Mouse (Mus musculus) heart, embryonic 15.5 days (tissue): ENCODE results near the gene Gm10097. TPM values are rescaled to one million over a fixed set of nuclear protein-coding genes. Genes with fewer than 3 reads are reported as not detected.

Experiments used
- ATAC-seq: fragments of 200-750 bp; cut with Nextera tagmentation; replicated peaks from 2 replicates; pipeline ENCODE4 v1.8.0; 2017; ENCODE audit warnings: low read depth, moderate TSS enrichment; ENCODE audit not compliant: insufficient number of reproducible peaks, insufficient read depth, low FRiP score
- H3K27ac ChIP-seq: fragments of 300-500 bp; sonication (generic); 2 replicates; pipeline ENCODE4 v1.5.1; 2015; ENCODE audit warnings: mild to moderate bottlenecking, inconsistent platforms
- H3K27me3 ChIP-seq: fragments of 300-500 bp; sonication (generic); 2 replicates; pipeline ENCODE4 v1.6.1; 2015; ENCODE audit warnings: inconsistent platforms
- H3K36me3 ChIP-seq: fragments of 300-500 bp; sonication (generic); 2 replicates; pipeline ENCODE4 v1.6.1; 2015; ENCODE audit warnings: mild to moderate bottlenecking, inconsistent platforms
- H3K4me1 ChIP-seq: fragments of 300-500 bp; sonication (generic); replicated peaks from 2 replicates; pipeline ENCODE4 v1.6.1; 2015; ENCODE audit warnings: inconsistent platforms
- H3K4me2 ChIP-seq: fragments of 300-500 bp; sonication (generic); 2 replicates; pipeline ENCODE4 v1.6.1; 2015; ENCODE audit warnings: inconsistent platforms, mild to moderate bottlenecking, moderate library complexity
- H3K4me3 ChIP-seq: fragments of 300-500 bp; sonication (generic); 2 replicates; pipeline ENCODE4 v1.5.1; 2015; ENCODE audit warnings: mild to moderate bottlenecking, inconsistent platforms
- H3K9ac ChIP-seq: fragments of 300-500 bp; sonication (generic); 2 replicates; pipeline ENCODE4 v1.6.1; 2015; ENCODE audit warnings: mild to moderate bottlenecking, inconsistent platforms
- H3K9me3 ChIP-seq: fragments of 300-500 bp; sonication (generic); replicated peaks from 2 replicates; pipeline ENCODE4 v1.6.1; 2016; ENCODE audit warnings: inconsistent platforms
- WGBS: fragments of 180-500 bp; shearing (Covaris S2); methylation state at CpG from one replicate; pipeline ENCODE4 v1.1.7; 2015; ENCODE audit warnings: mixed read lengths; 5-methylcytosine and 5-hydroxymethylcytosine counted together
- polyA plus RNA-seq: library from polyadenylated mRNA; unstranded; fragments of >200 nt; fragmentation: Nextera tagmentation; extraction: Ambion mirVana; gene quantifications from 2 replicates; pipeline ENCODE4 v1.2.1, GENCODE M21; 2015

The Gm10097 gene
- polyA plus RNA-seq, 1 experiment from 2014 or later, result 1.9 TPM

GRCm38 (mm10) chr10:5083716-5084115, 14.7 kb downstream of the Gm10097 start:
- WGBS, result 80% methylated on average over 6 of the region's 6 CpGs
- no peak overlapping the region for H3K27ac ChIP-seq

DNA sequence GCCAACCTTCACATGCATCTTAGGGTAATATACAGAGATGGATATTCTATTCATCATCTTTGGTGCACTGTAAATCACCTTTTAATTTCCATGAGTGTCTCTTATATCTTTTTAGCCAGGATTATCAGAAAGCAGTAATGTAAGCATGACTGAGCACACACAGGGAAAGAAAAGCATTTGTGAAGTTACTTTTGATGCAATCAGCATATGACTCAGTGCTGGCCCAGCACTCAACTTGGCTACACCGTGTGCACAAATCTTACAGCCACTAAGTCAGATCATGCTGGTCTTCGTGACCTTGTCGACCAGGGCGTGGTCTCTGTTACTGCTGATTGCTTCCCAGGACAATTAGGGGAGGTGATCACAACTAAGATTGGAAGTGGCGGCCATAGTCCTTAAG, 16.8 kb downstream of the Gm10097 start:
- Histone ChIP-seq H3K9me3 (no peaks in the 10 kb centered on the region), H3K27me3 (no peaks in the 10 kb centered on the region), H3K4me3 (no peak overlapping the region), H3K9ac (no peak overlapping the region), H3K4me2 (no peak overlapping the region), H3K27ac (no peak overlapping the region), H3K36me3 (peaks cover 6% of the 10 kb centered on the region), H3K4me1 (no peaks in the 10 kb centered on the region)
- whole genome bisulfite sequencing, result 82% methylated on average over 5 of the region's 5 CpGs
- ATAC-seq, result no peak

More at GRCm38 (mm10) chr10:5083716-5084115, 14.7 kb downstream of the Gm10097 start:
- no peak overlapping the region for H3K4me3 ChIP-seq
- H3K9ac ChIP-seq, result no peak overlapping the region
- ATAC-seq, result no peak
- no peaks in the 10 kb centered on the region for H3K9me3 ChIP-seq
- peaks cover 9% of the 10 kb centered on the region for H3K4me1 ChIP-seq
- no peaks in the 10 kb centered on the region for H3K27me3 ChIP-seq
- H3K4me2 ChIP-seq, result no peak overlapping the region
- peaks cover 6% of the 10 kb centered on the region for H3K36me3 ChIP-seq

DNA sequence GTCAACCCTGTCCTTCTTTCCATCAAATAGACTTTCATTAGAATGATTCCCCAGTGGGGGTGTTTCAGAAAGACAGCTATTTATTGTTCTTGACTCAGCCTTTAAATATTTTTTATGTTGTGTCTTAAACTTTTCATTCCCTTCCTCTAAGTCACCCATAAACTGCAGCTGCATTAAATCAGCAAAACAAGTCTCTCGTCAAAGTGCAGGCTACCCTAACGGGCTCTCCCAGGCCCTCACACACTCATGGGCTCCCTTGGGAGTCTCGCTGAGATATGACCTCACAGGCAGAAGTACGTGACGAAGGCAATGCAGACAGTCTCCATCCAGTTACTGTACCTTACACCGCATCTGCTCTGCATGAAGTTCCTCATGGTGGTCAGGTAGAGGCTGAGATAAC, 17.3 kb downstream of the Gm10097 start:
- H3K36me3 ChIP-seq, result peaks cover 6% of the 10 kb centered on the region
- no peak for ATAC-seq
- no peak overlapping the region for H3K27ac ChIP-seq
- no peaks in the 10 kb centered on the region for H3K4me1 ChIP-seq
- H3K4me3 ChIP-seq, result no peak overlapping the region
- H3K27me3 ChIP-seq, result no peaks in the 10 kb centered on the region
- no peaks in the 10 kb centered on the region for H3K9me3 ChIP-seq
- H3K9ac ChIP-seq, result no peak overlapping the region
- H3K4me2 ChIP-seq, result no peak overlapping the region
- WGBS, result 82% methylated on average over 6 of the region's 6 CpGs

- H3K4me2 ChIP-seq, result no peak overlapping the region
- 84% methylated on average over 7 of the region's 7 CpGs for WGBS
- ATAC-seq, result no peak
- no peaks in the 10 kb centered on the region for H3K4me1 ChIP-seq
- no peak overlapping the region for H3K9ac ChIP-seq
- no peaks in the 10 kb centered on the region for H3K9me3 ChIP-seq
- H3K36me3 ChIP-seq, result peaks cover 6% of the 10 kb centered on the region
- H3K27ac ChIP-seq, result no peak overlapping the region
- H3K27me3 ChIP-seq, result no peaks in the 10 kb centered on the region
- H3K4me3 ChIP-seq, result no peak overlapping the region
Observed at GRCm38 (mm10) chr10:5087336-5087735, 18.3 kb downstream of the Gm10097 start.

DNA sequence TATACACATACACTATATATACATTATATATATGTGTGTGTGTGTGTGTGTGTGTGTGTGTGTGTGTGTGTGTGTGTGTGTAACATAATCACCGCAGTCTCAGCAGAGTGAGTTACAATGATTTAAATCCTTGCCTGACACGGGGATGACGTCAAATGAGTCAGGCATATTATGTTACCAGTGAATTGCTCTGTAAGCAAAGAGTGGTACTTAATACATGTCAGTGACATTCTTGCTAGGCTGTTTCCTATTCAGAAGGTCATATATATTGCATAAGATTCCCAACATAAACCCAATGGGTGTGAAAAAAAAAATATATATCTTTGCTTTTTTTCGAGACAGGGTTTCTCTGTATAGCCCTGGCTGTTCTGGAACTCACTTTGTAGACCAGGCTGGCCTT, 20.1 kb downstream of the Gm10097 start:
- H3K27me3 ChIP-seq, result no peaks in the 10 kb centered on the region
- no peak for ATAC-seq
- 79% methylated on average over 4 of the region's 4 CpGs for WGBS
- H3K9me3 ChIP-seq, result no peaks in the 10 kb centered on the region
- no peaks in the 10 kb centered on the region for H3K4me1 ChIP-seq
- no peak overlapping the region for H3K4me3 ChIP-seq
- H3K36me3 ChIP-seq, result no peaks in the 10 kb centered on the region; the same call in 1 of the 2 replicates
- no peak overlapping the region for H3K27ac ChIP-seq
- H3K4me2 ChIP-seq, result no peak overlapping the region
- H3K9ac ChIP-seq, result no peak overlapping the region

DNA sequence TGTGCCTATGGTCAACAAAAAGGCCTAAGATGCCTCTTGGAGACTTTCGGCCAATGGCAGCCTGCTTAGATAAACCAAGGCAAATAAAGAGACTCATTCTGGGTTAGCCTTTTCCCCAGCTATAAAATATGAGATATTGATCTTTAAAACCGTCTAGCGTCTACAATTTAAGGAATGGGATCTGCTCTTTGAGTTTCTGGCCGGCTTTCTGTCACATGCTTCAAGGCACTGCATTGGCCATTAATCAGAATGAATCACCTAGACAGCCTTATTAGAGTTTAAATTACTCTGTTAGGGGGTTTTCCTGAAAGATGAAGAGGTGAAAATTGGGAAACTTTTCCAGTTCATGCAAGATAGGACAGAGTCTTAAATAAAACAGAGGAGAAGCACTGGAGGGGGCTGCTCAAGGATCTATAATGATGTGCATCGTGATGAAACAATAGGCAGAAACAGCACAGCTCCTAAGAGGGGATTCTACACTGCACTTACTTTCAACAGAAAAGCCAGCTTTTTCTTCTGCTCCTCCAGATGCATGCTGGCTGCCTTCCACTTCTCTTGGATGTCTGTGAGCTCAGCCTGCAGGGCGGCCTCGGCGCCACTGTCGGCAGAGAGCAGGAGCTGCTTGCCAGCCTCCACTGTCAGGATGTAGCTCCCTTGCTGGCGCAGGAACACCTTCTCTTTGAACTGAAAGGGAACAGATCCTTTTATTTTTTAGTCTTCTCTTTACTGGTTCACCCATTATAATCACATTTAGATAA, 28.2 kb downstream of the Gm10097 start:
- Histone ChIP-seq H3K27ac (no peak overlapping the region), H3K4me3 (no peak overlapping the region), H3K27me3 (no peaks in the 10 kb centered on the region), H3K36me3 (peaks cover 25% of the 10 kb centered on the region), H3K4me2 (no peak overlapping the region), H3K4me1 (no peaks in the 10 kb centered on the region), H3K9ac (no peak overlapping the region), H3K9me3 (no peaks in the 10 kb centered on the region)
- ATAC-seq, result no peak
- WGBS, result 74% methylated on average over 10 of the region's 10 CpGs

DNA sequence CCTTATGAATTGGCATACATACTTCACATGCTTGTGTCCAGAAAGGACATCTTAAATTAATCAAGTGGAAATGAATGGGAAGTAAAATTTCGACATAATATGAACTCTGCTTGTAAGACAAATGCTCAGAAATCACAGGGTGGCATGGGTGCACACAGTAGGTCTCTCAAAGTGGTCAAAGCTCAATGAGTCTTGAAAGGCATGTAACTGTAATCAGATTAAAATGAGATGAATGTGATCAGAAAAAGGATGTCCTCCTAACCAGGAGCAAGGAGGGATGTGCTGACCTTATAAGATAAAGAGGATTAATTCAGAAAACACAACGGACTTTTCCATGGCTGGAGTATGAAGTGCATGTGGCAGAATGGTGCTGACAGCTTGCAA, 28.8 kb downstream of the Gm10097 start:
- no peaks in the 10 kb centered on the region for H3K27me3 ChIP-seq
- no peaks in the 10 kb centered on the region for H3K9me3 ChIP-seq
- H3K4me1 ChIP-seq, result no peaks in the 10 kb centered on the region
- H3K36me3 ChIP-seq, result peaks cover 25% of the 10 kb centered on the region
- H3K4me3 ChIP-seq, result no peak overlapping the region
- H3K9ac ChIP-seq, result no peak overlapping the region
- no peak overlapping the region for H3K27ac ChIP-seq
- WGBS, result 66% methylated on average over 2 of the region's 2 CpGs
- ATAC-seq, result no peak
- no peak overlapping the region for H3K4me2 ChIP-seq

- Histone ChIP-seq H3K4me1 (no peaks in the 10 kb centered on the region), H3K9me3 (no peaks in the 10 kb centered on the region), H3K27ac (no peak overlapping the region), H3K4me3 (no peak overlapping the region), H3K36me3 (peaks cover 54% of the 10 kb centered on the region), H3K4me2 (no peak overlapping the region), H3K27me3 (no peaks in the 10 kb centered on the region), H3K9ac (no peak overlapping the region)
- ATAC-seq, result no peak
- WGBS, result 77% methylated on average over 5 of the region's 5 CpGs
Observed at GRCm38 (mm10) chr10:5110773-5111172, 41.8 kb downstream of the Gm10097 start.

DNA sequence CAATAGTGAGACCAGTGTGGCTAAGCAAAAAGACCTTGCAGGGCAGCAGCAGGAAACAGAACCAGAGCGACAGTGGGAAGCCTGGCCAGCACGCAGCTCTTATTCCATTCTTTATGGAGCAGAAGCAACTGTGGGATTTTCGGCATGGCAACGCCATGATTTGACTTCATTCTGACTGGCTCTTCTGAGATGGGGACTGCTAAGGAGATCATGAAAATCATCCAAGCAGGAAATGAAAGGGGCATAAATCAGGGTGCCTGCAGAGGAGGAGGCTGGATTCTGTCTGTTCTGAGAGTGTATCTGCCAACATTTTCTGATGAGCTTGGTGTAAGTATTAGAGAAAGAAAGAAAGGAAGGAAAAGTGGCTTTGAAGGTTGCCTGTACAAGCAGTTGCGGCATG, 47.2 kb downstream of the Gm10097 start:
- no peak for ATAC-seq

DNA sequence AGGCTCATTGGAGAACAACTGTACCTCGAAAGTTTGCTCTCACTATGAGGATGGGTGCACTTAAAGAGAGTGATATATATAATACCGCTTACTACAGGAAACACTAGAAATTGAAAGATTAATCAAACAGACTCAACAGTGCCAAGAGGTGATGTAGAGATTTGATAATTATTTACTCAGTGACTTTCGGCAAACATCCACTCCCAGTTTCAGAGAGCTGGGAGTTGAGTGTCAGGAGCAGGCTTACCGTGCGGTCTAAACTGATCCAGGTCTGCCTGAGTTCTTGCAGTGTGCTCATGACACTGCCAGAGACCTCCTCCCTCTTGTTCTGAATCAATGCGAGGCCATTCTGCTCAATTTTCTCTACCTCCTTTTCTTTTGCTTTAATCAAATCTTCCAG, 47.7 kb downstream of the Gm10097 start:
- H3K36me3 ChIP-seq, result peaks cover 47% of the 10 kb centered on the region
- 83% methylated on average over 6 of the region's 6 CpGs for WGBS

More for the DNA sequence above, 47.2 kb downstream of the Gm10097 start:
- H3K27ac ChIP-seq, result no peak overlapping the region
- no peak overlapping the region for H3K4me3 ChIP-seq
- H3K9me3 ChIP-seq, result no peaks in the 10 kb centered on the region
- no peaks in the 10 kb centered on the region for H3K4me1 ChIP-seq
- no peak overlapping the region for H3K9ac ChIP-seq
- H3K27me3 ChIP-seq, result no peaks in the 10 kb centered on the region
- H3K4me2 ChIP-seq, result no peak overlapping the region
- H3K36me3 ChIP-seq, result peaks cover 47% of the 10 kb centered on the region
- WGBS, result 87% methylated on average over 5 of the region's 5 CpGs

More for the DNA sequence above, 47.7 kb downstream of the Gm10097 start:
- H3K4me1 ChIP-seq, result no peaks in the 10 kb centered on the region
- no peak overlapping the region for H3K27ac ChIP-seq
- H3K9me3 ChIP-seq, result no peaks in the 10 kb centered on the region
- H3K27me3 ChIP-seq, result no peaks in the 10 kb centered on the region
- H3K4me2 ChIP-seq, result no peak overlapping the region
- no peak for ATAC-seq
- no peak overlapping the region for H3K9ac ChIP-seq
- no peak overlapping the region for H3K4me3 ChIP-seq
